Mouse (Mus musculus) E14TG2a.4 (cell line): Measurements from ENCODE around the gene Cyp2c55.

Experiments
- CTCF ChIP-seq: conservative IDR thresholded peaks from 2 replicates; pipeline ENCODE4 v1.5.1; 2014; ENCODE audit warnings: low read length
- NANOG ChIP-seq: IDR thresholded peaks from 2 replicates; pipeline ENCODE4 v1.6.1; 2014; ENCODE audit warnings: borderline replicate concordance, low read length, mixed read lengths
- POU5F1 ChIP-seq: IDR thresholded peaks from 2 replicates; pipeline ENCODE4 v1.6.1; 2014; ENCODE audit warnings: low read length, borderline replicate concordance

- TF ChIP-seq CTCF (no peak), POU5F1 (no peak), NANOG (no peak)
Observed at GRCm38 (mm10) chr19:38998676-38999075, 8.1 kb upstream of the Cyp2c55 start.
